Mouse (Mus musculus): Measurements from ENCODE around the gene Tmem169.

Gene Tmem169

DNA sequence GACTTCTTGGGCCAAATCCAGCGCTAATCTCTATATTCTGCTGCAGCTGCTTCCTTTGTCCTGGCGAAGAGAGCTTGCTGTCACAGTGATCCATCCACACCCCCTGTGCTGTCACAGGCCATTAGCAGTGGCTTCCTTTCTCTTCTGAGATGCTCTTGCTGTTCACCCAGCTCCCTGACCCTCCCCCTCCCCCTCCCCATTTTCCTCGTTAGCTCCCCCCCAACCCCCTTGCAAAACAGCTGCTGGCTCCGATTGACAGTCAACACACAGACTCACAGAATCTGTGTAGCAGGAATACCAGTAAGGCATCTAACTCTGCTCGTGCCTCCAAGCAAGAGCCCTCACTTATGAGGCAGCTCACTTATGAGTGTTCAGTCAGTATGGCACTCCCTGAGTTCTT, 2.7 kb downstream of the Tmem169 start:
- no peak for DNase-seq (ENCODE audit: low spot score in 2 of 2)

DNA sequence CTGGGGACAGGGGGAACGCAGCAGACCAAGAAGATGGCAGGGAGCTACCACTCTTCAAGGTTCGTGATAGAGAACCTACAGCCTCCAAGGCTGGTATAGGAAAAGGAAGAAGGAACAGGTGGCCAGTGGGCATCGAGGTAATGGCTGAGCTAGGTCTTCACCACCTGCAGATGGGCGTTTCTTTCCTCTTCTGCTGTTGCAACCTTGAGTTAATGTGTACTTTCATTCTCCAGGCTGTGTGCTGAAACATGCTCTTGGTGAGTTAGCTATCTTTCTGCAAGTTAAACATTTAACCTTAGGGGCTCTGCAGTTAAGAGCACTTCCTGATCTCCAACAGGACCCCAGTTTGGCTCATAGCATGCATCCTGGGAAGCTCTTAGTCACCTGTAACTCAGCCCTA, 3.7 kb downstream of the Tmem169 start:
- DNase-seq (ENCODE audit: low spot score in 2 of 2) = no peak

DNA sequence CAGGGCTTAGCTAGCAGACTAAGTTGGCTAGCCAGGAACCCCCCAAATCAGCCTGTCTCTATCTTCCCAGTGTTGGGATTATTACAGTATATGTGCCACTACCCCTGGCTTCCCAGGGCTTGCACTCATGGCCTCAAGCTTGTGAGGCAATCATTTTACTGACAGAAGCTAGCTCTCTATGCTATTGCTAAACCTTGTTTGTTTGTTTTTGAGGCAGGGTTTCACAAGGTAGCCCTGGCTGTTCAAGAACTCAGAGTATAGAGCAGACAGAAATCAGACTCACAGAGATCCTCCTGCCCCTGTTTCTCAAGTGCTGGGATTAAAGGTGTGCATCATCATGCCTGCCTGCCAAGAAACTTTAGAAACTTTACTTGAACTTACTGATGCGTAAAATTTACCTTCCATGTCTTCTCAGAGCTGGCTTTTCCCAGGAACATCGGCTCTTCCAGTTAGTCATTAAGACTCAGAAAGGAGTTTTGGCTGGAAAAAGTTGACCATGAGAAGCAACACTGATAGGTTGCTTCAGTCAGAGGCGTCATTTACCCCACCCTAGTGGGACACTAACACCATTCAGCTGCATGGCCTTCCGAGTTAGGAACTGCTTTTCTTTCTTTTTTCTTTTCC, 4.5 kb downstream of the Tmem169 start:
- DNase-seq (ENCODE audit: low spot score in 2 of 2) = no peak

DNA sequence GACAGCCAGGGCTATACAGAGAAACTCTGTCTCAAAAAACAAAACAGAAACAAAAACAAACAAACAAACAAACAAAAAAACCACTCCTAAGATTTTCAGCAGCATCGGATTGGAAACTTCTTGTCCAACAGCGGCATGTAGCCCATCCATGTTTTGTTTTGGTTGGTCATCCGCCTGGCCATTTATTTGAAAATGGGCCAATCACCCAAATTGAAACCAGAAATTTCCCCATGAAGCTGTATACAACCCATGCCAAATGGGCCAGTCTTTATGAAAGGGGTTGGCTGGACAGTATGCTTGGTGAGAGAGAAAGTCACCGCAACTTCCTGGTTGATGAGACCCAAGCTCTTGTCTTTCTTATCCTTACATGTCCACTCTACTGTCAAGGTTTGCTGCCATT, 6.7 kb downstream of the Tmem169 start:
- DNase-seq (ENCODE audit: low spot score in 2 of 2) = no peak

DNA sequence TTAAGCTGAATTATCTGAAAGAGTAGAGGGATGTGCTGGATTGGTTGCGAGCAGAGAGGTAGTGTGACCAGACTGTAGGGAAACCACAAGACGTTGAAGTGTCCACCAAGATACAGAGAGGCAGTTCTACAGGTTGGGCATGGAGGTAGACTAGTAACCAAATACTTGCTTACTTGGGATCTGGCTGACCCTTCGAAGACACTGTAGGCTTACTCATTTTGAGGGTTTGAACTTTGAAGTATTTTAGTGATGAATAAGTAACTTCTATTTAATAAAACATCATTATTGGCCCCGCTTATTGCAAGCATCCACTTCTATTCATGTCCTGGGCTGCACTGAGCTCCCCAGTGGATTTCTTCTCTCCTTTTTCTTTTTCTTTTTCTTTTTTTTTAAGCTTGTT, 7.3 kb downstream of the Tmem169 start:
- no peak for DNase-seq (ENCODE audit: low spot score in 2 of 2)

DNA sequence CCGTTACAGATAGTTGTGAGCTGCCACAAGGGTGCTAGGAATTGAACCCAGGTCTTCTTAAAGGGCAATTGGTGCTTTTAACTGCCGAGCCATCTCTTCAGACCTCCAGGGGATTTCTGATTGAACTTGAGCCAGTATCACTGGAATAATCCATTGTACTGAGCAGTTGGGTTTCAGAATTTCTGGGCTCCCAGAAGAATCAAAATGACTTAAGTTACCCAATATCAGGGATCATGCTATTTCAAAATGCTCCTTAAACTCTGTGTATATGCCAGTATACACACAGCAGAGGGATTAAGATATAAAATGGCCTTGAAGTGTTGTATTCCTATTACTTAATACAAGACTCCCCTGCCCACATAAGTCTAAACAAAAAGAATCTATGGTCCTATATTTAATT, 7.8 kb downstream of the Tmem169 start:
- DNase-seq (ENCODE audit: low spot score in 2 of 2) = no peak

DNA sequence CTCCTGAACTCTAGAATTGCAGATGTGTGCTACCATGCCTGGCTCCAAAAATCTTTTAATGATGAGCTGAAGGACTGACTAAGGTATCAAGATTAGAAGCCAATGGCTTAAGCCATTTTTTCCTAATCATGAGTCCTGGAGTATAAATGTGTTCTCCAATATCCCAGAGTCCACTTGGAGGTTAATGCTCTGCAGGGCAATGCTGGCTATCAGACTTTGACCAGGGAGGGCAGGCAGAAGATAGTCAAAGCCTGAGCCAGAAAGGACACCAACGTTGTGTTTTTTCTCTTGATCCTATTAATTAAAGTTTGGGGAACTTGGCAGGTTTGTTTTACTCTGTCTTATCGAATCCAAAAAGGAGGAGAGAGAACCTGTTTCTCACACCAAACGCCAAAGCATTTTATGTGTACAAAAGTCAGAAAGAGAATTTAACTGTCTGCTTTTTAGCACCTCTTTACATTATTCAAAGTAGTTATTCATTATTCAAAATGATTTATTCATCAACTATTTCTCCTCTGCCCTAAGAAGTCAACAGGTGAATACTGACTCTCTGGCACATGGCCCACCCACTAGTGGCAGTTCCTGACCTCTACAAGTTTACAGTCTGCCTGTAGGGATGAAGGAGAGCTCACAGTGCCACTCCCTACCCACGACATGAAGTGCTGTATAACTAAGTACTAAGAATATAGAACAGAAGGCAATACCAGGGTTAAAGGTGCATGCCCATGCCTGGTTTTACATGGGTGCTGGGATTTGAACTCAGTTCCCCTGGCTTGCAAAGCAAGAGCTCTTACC, 9.9 kb downstream of the Tmem169 start:
- DNase-seq (ENCODE audit: low spot score in 2 of 2) = no peak

DNA sequence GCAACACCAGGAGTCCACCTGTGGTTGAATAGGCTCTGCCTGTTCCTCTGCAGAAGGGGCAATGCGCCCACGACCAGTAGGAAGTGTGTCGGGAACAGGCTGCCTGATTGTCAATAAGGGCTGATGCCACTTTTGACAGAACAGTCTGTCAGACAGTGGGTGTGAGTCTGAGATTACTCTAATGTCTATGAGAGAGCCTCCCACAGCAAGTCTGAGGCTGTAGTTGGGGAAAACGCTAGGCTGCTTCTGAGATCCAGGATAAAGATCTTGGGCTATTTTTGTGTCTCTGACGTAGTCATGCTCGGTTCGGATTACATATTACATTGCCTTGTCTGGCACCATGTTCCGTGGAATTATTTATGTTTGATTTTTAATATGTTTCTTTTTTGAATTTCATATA, 11.6 kb downstream of the Tmem169 start:
- DNase-seq (ENCODE audit: low spot score in 2 of 2) = no peak

DNA sequence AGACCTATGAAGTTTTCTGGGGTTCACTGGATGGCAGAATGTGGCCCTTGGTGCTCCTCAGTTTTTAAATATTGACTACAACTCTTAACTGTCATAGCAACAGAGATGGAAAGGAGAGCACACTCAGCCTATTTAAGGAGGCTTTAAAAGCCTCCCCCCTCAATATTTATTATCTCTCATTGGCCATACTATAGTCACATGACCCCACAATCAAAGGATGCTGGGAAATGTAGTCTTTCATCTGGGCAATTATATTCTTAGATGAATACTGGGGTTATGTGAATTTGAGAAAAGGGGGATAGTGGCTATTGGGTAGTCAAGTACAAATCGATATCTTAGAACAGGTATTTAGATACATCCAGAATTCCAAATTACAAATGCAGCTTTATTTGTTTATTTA, 17.7 kb downstream of the Tmem169 start:
- no peak for DNase-seq (ENCODE audit: low spot score in 2 of 2)

DNA sequence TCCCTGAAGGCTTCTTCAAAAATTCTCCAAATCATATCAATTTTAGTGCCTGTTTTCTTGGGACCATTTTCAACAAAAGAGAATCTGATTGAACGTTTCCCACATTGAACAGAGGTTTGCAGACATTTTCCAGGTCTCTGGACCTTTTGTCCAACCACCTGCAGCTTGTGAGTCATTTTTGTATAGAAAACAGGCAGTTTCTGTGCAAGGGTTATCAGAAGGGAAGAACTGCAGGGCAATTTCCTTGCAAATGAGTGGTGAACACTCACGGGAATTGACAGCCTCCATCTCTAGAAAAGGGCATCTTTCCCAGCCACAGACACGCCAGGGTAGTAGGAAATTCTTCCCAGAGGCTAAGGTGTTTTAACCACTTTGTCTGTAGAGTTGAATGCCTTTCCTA, 22.1 kb downstream of the Tmem169 start:
- DNase-seq (ENCODE audit: low spot score in 2 of 2) = no peak

DNA sequence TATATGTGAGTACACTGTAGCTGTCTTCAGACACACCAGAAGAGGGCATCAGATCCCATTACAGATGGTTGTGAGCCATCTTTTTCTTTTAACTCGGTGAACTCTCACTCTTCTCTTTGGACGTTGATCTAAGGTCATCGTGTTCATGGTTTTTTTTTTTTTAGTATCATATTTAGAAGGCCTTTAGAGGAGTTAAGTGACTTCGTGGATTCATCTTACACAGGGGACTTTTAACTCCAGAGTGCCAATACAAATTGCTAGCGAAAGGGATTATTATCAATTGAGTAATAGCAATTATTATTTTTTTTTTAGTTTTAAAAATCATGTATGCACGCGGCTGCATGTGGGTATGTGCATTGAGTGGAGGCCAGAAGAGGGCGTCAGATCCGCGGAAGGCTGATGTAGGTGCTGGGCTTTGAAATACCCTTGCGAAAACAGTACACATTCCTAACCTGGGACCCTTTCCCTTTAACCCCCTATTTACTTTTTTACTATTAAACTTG, 22.6 kb downstream of the Tmem169 start:
- DNase-seq (ENCODE audit: low spot score in 2 of 2) = peak; percentile 23 to 30

DNA sequence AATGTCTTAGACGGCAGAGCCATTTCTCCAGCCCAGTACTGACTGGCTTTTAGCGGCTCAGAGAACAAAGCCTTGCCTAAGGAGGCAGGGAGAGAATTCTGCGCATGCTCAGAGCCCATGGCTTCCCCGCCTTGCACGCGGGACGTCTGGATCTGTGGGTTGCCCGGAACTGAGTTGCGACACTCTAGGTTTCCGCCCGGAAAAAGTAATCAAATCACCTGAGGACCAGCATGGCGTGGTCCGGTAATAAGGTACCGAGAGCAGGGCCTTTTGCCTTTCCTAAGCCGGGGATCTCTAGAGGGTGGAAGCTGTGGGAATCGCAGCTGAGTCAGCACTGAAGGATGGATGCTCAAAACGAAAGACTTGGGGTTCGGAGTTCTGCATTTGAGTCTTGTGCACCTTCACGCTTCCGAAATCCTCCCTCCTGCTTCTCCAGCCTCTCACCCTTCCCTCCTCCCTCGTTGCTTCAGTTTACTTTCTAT, 23.2 kb downstream of the Tmem169 start, which contains the start of gene Xrcc5:
Xrcc5 (plus strand) TSS at position 105 of the 482 bp plus-strand sequence.
- peak; percentile 84 to 92 for DNase-seq (ENCODE audit: low spot score in 2 of 2)

DNA sequence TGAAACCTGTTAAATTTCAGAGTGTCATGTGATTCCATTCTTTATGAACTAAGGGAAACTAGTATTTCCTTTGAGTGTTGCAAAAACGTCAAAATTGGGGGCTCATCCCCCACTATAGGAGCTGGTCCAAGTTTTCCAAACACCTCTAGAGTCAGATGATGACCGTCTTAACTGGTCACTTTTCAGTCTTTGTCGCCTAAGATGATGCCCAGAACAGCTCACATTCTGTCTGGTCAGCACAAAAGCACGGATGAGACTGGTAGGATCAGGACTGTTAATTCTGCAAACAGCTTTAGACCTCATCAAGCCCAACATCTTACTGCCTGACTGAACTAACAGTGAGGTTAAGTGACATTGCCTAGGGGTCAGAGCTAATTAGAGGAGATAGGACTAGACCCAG, 24.8 kb downstream of the Tmem169 start:
- DNase-seq (ENCODE audit: low spot score in 2 of 2) = no peak

DNA sequence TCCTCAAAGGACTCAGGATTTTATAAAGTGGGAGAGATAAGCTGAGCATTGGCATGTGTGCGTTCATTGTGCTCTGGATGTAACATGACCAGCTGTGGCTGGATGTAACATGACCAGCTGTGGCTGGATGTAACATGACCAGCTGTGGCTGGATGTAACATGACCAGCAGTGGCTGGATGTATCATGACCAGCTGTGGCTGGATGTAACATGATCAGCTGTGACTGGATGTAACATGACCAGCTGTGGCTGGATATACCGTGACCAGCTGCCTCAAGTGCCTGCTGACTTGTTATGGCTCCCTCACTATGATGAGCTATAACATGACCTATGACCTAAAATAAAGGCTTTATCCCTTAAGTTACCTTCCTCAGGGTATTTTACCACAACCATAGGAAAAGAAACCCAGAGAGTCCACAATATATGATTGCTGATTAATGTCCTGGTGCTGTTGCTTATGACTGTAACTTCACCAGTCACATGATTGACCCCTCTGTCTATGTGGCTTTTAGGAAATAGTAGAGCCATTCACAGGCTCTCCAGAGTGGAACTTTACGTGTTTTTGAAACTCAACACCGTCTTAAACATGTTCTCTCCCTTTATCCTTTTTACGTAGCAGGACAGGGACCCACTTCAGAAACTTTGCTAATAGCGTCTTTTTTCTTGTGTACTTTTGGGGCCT, 25.7 kb downstream of the Tmem169 start:
- DNase-seq (ENCODE audit: low spot score in 2 of 2) = no peak

DNA sequence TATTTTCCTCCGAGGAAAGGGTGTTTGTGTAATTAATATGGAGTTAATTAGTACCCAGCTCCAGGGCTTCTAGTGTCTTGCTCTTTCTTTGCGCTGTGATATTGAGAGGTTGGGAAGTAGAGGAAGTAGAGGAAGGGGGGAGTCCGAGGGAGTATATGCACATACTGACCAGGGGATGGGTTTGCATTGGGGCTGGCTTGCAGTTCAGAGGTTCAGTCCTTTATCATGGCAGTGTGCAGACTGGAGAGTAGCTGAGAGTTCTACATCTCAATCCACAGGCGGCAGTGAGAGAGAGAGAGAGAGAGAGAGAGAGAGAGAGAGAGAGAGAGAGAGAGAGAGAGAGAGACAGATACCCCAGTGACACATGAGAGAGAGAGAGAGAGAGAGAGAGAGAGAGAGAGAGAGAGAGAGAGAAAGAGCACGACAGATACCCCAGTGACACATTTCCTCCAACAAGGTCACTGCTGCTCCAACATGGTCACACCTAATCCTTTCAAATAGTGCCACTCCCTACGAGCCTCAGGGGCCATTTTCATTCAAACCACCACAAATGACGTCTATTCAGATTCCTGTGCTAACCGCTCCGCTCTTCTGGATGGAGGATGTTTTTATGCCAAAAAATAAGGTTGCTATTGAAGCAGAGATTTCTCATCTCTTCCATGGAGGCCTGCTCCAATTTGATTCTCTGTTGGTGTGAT, 28.7 kb downstream of the Tmem169 start:
- no peak for DNase-seq (ENCODE audit: low spot score in 2 of 2)

DNA sequence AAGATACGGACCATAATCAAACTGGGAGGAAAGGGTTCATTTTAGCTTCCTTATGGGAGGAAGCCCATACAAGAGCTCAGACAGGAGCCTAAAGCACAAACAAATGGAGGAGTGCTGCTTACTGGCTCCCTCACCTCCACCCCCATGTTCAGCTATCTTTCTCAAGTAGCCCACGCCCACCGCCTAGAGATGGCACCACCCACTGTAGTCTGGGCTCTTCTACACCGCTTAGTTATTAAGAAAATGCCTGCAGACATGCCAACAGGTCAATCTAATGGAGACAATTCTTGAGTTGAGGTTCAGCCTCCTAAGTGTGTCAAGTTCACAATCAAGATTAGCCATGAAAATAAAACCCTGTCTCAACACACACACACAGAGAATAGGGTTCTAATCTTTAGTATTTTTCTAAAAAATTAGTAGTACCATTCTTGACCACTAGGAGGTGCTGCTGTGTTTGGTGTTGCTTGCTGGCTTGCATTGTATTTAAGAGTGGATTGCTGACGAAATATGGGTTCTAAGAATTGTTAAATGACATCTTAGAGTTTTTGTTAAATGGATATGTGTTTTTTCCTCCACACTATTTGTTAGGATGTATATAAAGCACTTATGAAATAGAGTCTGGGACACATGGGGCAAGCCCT, 29.4 kb downstream of the Tmem169 start:
- DNase-seq (ENCODE audit: low spot score in 2 of 2) = no peak

DNA sequence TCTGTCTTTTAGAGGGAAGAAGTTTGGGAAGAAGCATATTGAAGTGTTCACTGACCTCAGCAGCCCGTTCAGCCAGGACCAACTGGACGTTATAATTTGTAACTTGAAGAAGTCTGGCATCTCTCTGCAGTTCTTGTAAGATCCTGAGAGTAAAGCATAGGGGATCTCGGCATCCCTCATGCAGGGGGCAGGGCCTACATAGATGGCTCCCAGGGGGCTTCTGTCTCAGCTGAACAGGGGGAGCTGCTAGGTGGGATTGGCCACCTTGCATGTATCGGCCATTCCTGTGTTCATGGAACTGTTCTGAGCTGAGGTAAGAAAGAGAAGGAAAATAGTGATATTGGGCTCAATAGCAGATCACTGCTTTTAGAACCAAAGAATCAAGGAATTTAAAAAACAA, 31.3 kb downstream of the Tmem169 start:
- DNase-seq (ENCODE audit: low spot score in 2 of 2) = no peak

DNA sequence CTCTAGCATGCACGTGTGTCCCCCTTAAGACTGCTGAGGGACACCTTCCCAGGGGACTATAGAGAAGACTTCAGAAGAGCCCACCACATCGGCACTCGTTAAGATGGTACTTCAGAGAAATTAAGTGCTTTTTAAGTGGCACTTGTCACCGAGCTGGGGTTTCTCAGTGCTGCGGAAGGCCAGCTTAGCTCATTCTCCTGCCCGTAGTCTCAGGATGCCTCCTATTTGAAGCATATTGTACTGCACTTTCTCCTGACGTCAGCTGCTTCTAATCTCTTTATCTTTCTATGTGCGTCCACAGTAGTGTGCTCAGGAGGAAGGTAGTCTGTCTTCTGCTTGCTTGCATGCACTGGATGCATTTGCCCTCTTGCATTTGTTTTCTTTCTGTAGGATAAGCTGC, 32.2 kb downstream of the Tmem169 start:
- DNase-seq (ENCODE audit: low spot score in 2 of 2) = no peak

DNA sequence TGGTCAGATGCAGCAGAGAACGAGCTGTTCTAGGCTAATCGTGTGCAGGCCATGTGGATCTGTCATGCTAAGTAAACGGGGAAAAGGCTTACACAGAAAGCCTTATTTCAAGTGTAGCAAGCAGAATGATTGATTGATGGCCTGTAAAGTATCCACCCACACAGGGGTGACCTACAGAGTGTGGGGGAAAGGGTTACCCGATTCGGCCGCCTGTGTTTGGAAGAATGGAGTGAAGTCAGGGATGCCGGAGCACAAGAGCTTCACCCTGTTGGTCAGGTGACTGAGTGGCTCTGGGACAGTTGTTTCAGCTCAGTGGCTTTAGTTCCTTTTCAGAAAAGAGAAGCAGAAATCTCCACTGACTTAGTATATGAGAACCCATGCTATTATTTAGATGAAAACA, 32.7 kb downstream of the Tmem169 start:
- DNase-seq (ENCODE audit: low spot score in 2 of 2) = no peak

DNA sequence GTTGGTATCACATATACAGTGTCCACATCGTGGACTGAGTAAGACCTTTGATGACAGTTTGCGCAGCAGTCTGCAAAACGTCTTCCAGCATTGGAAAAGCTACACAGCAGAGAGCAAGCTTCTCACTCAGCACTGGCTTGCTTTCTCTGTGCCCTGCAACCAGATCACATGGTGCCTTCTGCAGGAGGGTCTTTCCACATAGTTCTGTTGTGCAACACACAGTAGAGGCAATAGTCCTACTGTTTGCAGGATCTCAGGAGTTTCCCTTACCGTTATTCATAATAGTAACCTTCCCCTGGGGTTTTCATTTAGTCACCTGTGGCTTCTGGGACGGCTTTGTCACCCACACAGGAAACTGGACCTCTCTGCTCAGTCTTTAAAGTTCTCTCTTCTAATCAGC, 36.6 kb downstream of the Tmem169 start:
- DNase-seq (ENCODE audit: low spot score in 2 of 2) = no peak

DNA sequence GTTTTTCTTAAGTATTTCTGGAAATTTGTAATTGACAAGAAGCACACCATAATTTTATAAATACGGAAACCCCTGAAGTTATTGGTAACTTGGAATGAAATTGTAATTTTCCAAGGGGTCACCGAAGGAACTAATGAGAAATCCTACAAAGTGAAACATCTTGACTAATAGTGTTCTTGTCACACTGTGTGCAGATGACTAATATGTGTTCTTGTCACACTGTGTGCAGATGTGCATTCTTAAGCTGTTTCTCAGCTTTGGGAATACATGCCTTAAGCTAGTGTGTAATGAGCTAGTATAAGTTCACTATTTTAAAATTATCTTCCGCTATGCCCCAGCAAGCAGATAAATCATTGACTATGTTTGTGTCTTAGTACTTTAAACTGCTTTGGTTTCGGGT, 39.1 kb downstream of the Tmem169 start:
- DNase-seq (ENCODE audit: low spot score in 2 of 2) = no peak

Data from urinary bladder, postnatal 36 days (tissue).